Mouse (Mus musculus) cerebral cortex, adult 2 months (tissue): ENCODE results near the gene Hspa12a.

Experiments used
- WGBS: fragments of 180-500 bp; shearing (Covaris S2); methylation state at CpG from one replicate; pipeline ENCODE4 v1.1.7; 2018; 5-methylcytosine and 5-hydroxymethylcytosine counted together

The Hspa12a gene

GRCm38 (mm10) chr19:58910941-58911368 lies 32.5 kb downstream of the Hspa12a start:
- WGBS = 5% methylated on average over 11 of the region's 11 CpGs

DNA sequence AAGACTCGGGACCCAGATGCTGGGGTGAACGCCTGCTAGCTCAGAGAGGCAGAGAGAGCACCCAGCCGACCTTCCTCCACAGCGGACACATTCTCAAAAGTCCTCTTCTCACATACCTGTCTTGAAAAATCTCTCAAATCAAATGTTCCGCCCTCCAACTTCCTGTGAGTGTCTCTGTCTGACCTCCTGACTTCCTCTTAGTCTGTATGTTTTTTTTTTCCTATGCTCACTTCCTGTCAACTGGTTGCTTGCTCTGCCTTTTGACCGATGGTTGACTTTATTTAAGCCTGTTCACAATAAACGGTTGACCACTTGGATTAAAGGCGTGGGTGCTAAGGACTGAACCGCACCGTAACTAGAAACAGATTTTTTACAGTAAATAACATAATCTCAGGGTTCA lies 35.4 kb downstream of the Hspa12a start:
- 81% methylated on average over 10 of the region's 10 CpGs for WGBS

DNA sequence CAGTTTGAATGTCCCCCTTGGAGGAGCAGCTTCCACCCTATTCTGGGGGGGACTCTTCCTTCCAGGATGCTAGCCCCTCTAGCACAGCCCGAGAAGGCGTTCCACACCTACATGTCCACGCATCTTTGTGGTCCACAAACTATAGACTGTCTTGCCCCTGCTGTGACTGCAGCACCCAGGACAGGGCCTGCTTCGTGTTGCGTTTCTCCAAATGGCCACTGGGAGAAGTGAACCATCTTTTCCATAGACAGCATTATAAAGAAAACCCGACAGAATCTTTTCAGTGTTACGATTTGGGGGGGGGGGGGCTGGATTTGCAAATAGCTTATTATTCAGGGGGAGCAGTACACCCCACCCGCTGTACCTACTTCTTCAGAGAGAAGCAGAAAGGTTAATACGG lies 36.8 kb downstream of the Hspa12a start:
- WGBS = 52% methylated on average over 9 of the region's 9 CpGs

DNA sequence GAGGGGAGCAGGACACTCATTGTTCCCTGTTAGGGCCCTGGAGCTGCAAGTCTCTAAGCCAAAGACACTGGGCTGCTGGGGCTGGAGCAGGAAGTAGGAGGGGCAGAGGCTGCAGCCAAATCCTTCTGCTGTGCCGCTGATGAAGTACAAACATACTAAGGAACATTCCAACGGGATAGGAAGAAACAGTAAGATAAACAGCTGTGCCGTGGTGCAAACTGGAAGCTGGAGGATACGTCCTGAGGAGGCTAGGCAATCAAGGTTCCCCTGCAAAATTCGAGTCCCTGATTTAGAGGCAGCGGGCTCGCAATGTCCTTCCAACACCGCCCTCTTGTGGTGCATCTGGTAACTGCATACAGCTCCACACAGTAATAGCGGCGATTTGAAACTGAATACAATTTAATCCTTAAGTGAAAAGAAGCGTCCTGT lies 39.5 kb downstream of the Hspa12a start:
- 1% methylated on average over 11 of the region's 11 CpGs for WGBS

GRCm38 (mm10) chr19:58903079-58903898 lies 40.2 kb downstream of the Hspa12a start:
- 69% methylated on average over 7 of the region's 7 CpGs for WGBS

- WGBS = 94% methylated on average over 10 of the region's 10 CpGs
These were observed 43.0 kb downstream of the Hspa12a start for GRCm38 (mm10) chr19:58900471-58900870.

DNA sequence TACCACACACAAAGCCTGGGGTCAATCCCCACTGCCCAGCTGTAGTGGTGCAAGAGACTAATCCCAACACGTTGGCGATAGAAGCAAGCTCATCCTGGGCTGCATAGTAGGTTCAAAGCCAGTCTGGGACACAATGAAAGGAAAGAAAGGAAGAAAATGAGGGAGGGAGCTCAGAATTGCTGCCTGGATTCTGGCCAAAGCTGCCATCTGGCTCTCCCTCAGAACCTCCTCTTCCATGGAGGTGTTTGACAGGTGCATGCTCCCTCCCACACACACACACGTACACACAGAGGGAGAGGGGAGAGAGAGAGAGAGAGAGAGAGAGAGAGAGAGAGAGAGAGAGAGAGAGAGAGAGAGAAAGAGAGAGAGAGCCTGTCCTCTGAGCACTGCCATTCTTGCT lies 47.2 kb downstream of the Hspa12a start:
- WGBS = 39% methylated on average over 3 of the region's 3 CpGs

DNA sequence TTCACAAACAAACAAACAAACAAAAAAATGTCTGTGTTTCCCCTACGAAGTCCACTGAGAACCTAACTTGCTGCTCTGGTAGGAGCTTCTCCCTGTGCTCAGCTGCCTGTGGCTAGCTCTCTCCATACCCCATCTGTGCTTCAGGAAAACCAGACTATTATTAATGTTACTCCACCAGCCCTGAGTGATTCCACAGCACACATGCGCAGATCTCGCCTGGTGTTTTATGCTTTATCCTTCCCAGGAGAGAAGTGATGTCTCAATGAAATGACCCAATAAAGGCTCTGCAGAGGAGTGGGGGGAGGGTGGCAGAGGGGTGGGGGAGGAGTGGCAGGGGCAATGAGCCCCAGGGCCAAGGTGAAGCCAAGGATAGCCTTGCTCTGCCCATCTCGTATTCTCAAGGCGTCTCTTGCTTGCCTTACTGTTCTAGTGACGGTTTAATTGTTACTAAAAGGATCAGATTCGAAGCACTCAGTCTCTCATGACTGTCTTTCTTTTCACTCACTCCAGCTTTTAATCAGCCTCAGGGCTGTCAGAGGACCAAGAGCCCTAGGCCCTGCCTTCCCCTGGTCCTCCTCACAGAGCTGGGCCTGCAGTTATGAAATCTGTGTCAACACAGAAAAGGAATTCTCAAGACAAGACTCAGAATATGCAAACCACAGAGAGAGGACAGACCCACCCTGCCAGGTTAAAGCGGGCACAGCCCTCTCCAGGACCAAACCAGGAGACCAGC lies 54.0 kb downstream of the Hspa12a start:
- WGBS = 83% methylated on average over 8 of the region's 8 CpGs

DNA sequence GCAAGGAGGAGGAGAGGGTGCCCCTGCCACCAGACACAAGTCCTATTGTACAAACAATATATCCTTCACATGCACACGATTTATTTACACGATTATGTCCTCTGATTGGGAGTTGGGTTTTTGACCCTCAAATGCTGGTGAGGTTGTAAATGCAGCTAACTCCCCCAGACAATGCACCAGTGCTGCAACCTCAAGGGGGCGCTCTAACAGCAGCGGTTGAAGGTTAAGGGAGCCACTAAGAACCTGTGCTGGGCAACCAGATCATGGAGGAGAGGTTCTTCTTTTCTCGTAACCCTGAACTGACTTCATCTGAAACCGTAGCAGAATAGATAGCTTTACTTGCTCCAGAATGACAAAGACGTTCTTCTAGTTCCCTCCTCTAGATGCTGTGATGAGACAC lies 57.0 kb downstream of the Hspa12a start:
- WGBS = 70% methylated on average over 7 of the region's 7 CpGs

DNA sequence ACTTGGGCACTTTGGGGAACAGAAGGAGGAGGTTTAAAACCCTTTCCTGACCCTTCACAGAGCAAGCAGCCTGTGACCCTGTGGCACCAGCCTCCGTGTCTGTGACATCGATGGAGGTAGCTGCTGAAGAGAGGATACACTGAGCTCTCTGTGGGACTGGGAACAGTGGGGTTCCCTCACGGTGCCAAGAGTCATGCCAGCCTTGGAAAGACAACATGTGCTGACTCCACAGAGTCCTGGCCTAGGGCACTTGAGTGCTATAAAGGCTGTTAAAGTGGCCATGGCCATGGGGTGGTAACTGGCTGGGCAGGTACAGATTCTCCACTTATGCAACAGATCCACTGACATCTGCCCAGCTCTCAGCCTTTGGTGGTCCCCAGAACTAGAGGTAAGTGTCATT lies 60.0 kb downstream of the Hspa12a start:
- WGBS = 75% methylated on average over 3 of the region's 3 CpGs

- 52% methylated on average over 4 of the region's 4 CpGs for WGBS
These were observed 61.1 kb downstream of the Hspa12a start for GRCm38 (mm10) chr19:58882336-58882735.

- WGBS = 93% methylated on average over 7 of the region's 7 CpGs
These were observed 64.0 kb downstream of the Hspa12a start for GRCm38 (mm10) chr19:58879330-58879957.

GRCm38 (mm10) chr19:58878560-58878959 lies 64.9 kb downstream of the Hspa12a start:
- WGBS = 85% methylated on average over 2 of the region's 2 CpGs

DNA sequence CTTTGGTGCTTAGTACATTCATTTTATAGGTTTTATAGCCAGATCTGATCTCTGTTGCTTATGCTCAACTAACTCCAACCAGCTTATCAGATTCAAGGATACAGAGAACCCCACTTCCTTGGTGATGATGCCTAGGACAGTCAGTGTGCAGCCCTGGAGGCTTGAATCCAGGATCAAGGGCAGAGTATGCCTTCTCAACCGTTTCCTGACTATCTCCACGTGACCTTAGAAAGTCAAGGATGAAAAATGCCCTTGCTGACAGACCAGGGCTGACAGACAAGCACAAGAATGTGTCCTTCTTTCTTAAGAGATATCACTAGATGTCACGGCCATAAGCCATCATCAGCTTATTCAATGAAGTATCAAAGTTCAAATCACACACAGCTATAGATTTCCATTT lies 69.9 kb downstream of the Hspa12a start:
- 78% methylated on average over 3 of the region's 3 CpGs for WGBS

GRCm38 (mm10) chr19:58872381-58873259 lies 70.8 kb downstream of the Hspa12a start:
- WGBS = 84% methylated on average over 11 of the region's 11 CpGs

DNA sequence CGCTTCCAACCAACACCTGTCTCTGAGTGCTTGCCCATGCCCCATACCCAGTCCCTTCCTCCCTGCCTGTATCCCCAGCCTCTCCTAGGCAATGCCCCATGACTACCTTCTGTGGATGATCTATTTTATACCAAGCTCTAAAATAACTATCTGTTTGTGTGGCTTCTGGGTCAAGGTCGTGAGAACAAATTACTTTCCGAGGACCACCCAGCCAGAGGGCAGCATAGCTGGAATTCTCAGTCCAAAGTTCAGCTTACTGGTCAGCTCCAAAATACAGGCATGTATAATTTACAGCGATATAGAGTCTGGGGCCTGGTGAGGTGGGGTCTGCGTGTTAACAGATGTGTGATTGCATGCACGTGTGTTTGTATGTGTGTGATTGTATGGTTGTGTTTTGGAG lies 71.6 kb downstream of the Hspa12a start:
- WGBS = 91% methylated on average over 6 of the region's 6 CpGs

- 62% methylated on average over 4 of the region's 4 CpGs for WGBS
These were observed 76.8 kb downstream of the Hspa12a start for GRCm38 (mm10) chr19:58866651-58867050.

DNA sequence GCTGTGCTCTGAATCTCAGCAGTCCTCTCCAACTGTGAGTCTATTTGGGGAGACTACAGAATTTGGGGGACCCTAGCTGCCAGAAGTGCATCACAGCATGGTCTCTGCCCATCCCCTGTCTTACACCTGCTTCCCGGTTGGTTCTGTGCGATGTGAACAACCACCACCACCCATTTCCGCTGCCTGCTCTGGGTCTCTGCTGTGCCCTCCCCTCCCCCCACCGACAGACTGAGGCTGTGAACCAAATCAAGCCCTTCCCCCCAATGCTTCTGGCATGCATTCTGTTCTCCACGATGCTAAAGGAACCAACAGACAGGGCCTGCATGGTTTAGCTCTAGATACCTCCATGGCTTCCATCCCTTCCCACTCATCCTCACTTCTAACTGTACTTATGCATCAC lies 78.2 kb downstream of the Hspa12a start:
- 57% methylated on average over 5 of the region's 5 CpGs for WGBS

- 92% methylated on average over 1 of the region's 1 CpGs for WGBS
These were observed 79.4 kb downstream of the Hspa12a start for GRCm38 (mm10) chr19:58864006-58864573.

GRCm38 (mm10) chr19:58861174-58861760 lies 82.2 kb downstream of the Hspa12a start:
- WGBS = 33% methylated on average over 12 of the region's 12 CpGs
